Mouse (Mus musculus): ENCODE data around the gene Brf1. TPM values are rescaled to one million over a fixed set of nuclear protein-coding genes. Genes with fewer than 3 reads are reported as not detected.
A peak's percentile ranks its signal among the peaks of the same experiment; 100 is the strongest.

Brf1 gene
- polyA plus RNA-seq, 1 experiment from 2014 or later: 70.1 TPM

DNA sequence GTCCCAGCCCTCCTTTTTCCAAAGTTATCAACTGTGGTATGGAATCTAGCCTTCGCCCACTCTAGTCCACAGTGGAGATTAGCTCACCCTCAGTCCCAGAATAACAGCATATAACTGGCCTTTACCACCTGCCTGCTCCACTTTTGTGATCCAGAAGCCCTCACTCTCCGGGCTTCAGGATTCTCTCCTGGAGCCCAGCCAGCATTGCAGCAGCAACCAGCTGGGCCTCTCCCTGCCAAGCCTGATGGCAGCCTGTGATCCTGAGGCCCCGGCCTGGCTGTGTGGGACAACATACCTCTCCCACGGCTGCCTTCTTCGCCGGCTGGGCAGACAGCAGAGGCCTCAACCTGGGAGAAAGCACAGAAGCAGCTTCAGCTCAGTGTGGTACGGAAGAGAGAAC, 39.1 kb downstream of the Brf1 start:
- Histone ChIP-seq H3K9me3 (no peaks in the 10 kb centered on the region), H3K36me3 (peaks cover 75% of the 10 kb centered on the region), H3K4me1 (no peaks in the 10 kb centered on the region), H3K4me3 (no peak overlapping the region), H3K4me2 (replicated peaks) (no peak overlapping the region), H3K27ac (no peak overlapping the region), H3K27me3 (replicated peaks) (no peaks in the 10 kb centered on the region), H3K9ac (no peak overlapping the region)
- no peak for ATAC-seq (ENCODE audit: low FRiP score, low read depth)
- WGBS: 89% methylated on average over 7 of the region's 7 CpGs

DNA sequence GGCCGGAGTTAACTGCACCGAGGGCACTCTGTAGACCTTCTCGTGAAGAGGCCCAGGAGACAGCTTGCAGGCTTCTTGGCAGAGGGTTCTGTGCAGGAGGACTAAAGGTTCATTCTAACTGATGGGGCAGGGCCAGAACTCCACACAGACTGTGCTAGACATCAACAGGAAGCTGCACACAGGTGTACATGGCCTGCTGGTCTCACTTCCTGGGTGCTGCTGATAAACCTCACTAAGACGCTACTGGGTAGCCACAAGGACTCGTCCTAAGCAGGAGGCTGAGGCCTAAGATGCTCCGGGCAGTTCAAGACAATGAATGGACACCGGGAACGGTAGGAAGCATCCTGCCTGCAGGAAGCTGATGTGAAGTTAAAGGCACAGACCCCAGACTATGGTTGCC, 41.1 kb downstream of the Brf1 start:
- Histone ChIP-seq H3K27ac (no peak overlapping the region), H3K4me2 (replicated peaks) (no peak overlapping the region), H3K4me1 (no peaks in the 10 kb centered on the region), H3K36me3 (peaks cover 59% of the 10 kb centered on the region), H3K9ac (no peak overlapping the region), H3K4me3 (no peak overlapping the region), H3K27me3 (replicated peaks) (no peaks in the 10 kb centered on the region), H3K9me3 (no peaks in the 10 kb centered on the region)
- 88% methylated on average over 8 of the region's 8 CpGs for WGBS
- ATAC-seq (ENCODE audit: low FRiP score, low read depth): no peak

DNA sequence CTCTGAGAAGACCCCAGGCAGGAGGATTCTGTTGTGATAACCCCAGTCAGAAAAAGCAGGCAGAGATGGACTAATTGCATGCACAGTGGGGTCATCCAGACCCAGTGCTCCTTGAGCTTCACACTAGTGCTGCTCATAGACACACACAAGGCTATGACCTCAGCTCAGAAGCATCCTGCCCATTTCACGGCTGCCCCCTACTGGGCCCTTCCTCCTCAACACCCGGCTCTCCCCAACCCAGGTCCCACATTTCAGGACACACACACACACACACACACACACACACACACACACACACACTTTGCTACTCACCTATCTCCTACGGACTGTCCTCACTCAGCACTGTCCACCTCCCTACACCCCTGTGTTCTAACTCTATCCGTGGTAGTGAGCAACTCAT, 42.2 kb downstream of the Brf1 start:
- no peak overlapping the region for H3K27ac ChIP-seq
- no peak overlapping the region for H3K9ac ChIP-seq
- no peaks in the 10 kb centered on the region for H3K9me3 ChIP-seq
- H3K27me3 ChIP-seq (replicated peaks): no peaks in the 10 kb centered on the region
- H3K4me3 ChIP-seq: no peak overlapping the region
- 41% methylated on average over 4 of the region's 4 CpGs for WGBS
- no peak overlapping the region for H3K4me2 ChIP-seq (replicated peaks)
- ATAC-seq (ENCODE audit: low FRiP score, low read depth): no peak
- peaks cover 47% of the 10 kb centered on the region for H3K36me3 ChIP-seq
- H3K4me1 ChIP-seq: no peaks in the 10 kb centered on the region

DNA sequence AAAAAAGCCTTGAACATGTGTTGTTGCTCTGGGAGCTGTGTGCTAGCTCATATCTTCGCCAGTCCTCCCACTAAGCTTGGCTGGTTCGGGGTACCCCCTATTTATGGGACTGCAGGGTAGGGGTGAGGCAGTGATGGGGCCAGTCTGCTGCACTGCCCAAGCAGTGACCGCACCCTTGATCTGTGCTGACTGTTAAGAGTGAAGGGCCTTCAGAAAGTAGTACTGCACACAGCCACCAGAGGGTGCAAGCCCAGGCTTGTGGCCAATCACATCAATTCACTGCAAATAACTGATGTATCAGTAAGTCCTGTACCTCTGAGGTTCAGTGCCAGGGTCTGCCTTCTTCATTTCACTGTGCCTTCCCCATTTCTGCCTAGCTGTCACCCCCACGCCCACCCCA, 44.7 kb downstream of the Brf1 start:
- Histone ChIP-seq H3K9me3 (no peaks in the 10 kb centered on the region), H3K4me2 (replicated peaks) (no peak overlapping the region), H3K27ac (no peak overlapping the region), H3K4me1 (peaks cover 7% of the 10 kb centered on the region), H3K36me3 (peaks cover 22% of the 10 kb centered on the region), H3K9ac (no peak overlapping the region), H3K27me3 (replicated peaks) (no peaks in the 10 kb centered on the region; the same call in 1 of the 2 replicates), H3K4me3 (no peak overlapping the region)
- WGBS: 39% methylated on average over 4 of the region's 4 CpGs
- peak; percentile 38; the same call in 1 of the 2 replicates for ATAC-seq (ENCODE audit: low FRiP score, low read depth)

DNA sequence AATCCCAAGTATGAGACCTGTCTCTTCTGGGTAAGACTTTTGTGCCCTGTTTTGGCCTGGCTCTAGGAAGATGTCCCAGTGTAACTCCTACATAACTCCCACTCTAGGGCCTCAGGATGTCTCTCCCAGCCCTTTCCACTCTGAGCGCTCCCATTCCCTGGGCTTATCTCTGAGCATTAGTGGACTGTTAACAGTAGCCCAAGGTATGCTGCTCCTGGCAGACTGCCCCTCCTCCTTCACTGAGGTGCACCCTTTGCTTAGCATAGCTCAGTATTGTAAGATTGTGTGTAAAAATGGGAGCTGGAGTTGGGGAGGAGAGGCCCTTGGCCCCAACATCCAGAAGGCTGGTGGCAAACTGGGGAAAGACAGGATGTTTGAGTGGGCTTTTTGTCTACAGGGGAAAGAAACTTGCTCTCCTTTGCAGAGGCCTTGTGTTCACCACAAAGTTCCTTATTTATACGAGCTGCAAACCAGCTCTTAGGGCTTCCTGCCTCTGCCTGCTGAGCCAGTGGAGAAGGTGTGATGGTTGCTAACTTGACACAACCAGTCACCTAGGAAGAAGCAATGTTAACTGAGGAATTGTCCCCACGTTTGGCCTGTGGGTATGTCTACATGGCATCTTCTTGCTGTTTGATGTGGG, 47.5 kb downstream of the Brf1 start:
- H3K27ac ChIP-seq: no peak overlapping the region
- 76% methylated on average over 3 of the region's 3 CpGs for WGBS
- no peak for ATAC-seq (ENCODE audit: low FRiP score, low read depth)

DNA sequence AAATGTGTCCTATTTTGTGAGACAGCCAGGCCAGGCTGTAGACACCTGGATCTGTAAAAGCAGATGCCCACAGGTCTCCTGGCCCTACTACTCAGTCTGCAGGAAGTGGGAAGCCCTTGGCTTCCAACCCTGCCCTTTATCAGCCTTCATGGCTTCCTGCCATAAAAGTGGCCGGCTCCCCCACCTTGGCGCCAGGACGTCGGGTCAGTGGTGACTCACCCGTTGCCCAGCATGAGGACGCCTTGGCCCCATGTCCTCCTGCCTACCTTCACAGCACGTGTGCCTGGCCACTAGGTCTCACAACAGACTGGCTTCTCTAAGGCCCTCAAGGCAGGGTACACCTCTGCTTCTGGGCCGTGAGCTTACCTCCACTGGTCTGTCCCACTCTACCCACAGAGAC, 48.1 kb downstream of the Brf1 start:
- no peak overlapping the region for H3K9ac ChIP-seq
- H3K27ac ChIP-seq: no peak overlapping the region
- no peaks in the 10 kb centered on the region for H3K9me3 ChIP-seq
- 0 out of 2 replicates have a peak, but pooled peaks cover 4% of the 10 kb centered on the region for H3K36me3 ChIP-seq
- WGBS: 72% methylated on average over 8 of the region's 8 CpGs
- H3K4me1 ChIP-seq: peaks cover 18% of the 10 kb centered on the region
- no peak overlapping the region for H3K4me2 ChIP-seq (replicated peaks)
- H3K27me3 ChIP-seq (replicated peaks): no peaks in the 10 kb centered on the region; the same call in 1 of the 2 replicates
- H3K4me3 ChIP-seq: no peak overlapping the region
- no peak for ATAC-seq (ENCODE audit: low FRiP score, low read depth)

More for the DNA sequence above, 47.5 kb downstream of the Brf1 start:
- Histone ChIP-seq H3K4me1 (peaks cover 18% of the 10 kb centered on the region), H3K9ac (no peak overlapping the region), H3K27me3 (replicated peaks) (no peaks in the 10 kb centered on the region; the same call in 1 of the 2 replicates), H3K4me2 (replicated peaks) (no peak overlapping the region), H3K4me3 (no peak overlapping the region), H3K9me3 (no peaks in the 10 kb centered on the region), H3K36me3 (0 out of 2 replicates have a peak, but pooled peaks cover 7% of the 10 kb centered on the region)

DNA sequence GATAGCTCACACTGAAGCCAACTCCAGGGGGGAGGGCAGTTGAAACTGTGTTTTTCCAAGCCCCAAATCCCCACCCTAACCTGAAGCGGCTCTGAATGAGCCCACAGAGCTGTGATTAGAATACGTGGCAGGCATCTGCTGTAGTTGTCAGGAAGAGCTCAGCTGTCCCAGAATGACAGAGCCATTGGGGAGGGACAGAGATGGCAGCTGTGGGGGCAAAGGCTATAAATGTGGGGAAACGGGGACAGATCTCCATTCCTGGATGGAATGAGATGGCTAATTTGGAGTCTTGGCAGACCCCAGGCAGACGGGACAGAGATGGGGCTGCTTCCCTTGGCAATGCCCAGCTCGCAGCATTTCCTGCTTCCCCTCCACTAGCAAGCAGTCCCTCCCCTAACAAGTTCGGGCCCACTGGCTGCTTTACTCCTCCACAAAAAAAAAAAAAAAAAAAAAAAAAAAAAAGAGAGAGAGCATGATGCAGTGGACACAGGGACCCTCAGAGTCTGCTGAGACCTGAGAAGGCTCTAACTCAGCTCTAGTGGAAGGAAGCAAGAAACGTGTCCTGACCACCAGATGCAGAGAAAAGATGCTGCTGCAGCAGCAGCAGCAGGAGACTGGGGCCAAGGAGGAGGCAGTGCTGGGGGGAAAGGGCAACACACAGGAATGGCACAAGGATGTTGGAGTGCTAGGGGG, 49.2 kb downstream of the Brf1 start:
- 21% methylated on average over 7 of the region's 7 CpGs for WGBS
- peaks cover 18% of the 10 kb centered on the region for H3K4me1 ChIP-seq
- no peak for ATAC-seq (ENCODE audit: low FRiP score, low read depth)
- H3K27me3 ChIP-seq (replicated peaks): no peaks in the 10 kb centered on the region; the same call in 1 of the 2 replicates
- H3K9ac ChIP-seq: 0 out of 2 replicates have a peak overlapping the region, but pooled peaks have one; percentile 86
- H3K4me3 ChIP-seq: no peak overlapping the region
- peak overlapping the region; percentile 85 for H3K4me2 ChIP-seq (replicated peaks)
- H3K27ac ChIP-seq: peak overlapping the region; percentile 59
- 0 out of 2 replicates have a peak, but pooled peaks cover under 1% of the 10 kb centered on the region for H3K36me3 ChIP-seq
- no peaks in the 10 kb centered on the region for H3K9me3 ChIP-seq

DNA sequence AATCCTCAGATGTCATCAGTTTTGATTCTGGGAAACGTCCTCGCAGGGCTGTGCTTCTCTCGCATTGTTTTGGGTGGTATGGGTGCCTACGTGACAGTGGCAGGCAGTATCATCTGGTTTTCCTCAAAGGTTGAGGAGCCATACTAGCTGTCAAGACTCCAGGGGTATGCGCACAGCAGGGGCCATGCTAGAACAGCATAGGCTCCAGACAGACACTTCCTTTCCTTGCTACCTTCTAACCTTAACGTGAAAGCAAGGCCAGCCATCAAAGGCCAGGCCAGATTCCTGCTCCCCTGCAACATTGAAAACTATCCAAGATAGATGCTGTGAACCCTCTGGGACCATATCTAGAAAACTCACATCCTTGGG, 49.8 kb downstream of the Brf1 start:
- Histone ChIP-seq H3K27me3 (replicated peaks) (no peaks in the 10 kb centered on the region; the same call in 1 of the 2 replicates), H3K4me3 (peak overlapping the region; percentile 62), H3K4me1 (peaks cover 18% of the 10 kb centered on the region), H3K9me3 (no peaks in the 10 kb centered on the region), H3K36me3 (no peaks in the 10 kb centered on the region), H3K9ac (peak overlapping the region; percentile 86; the same call in 1 of the 2 replicates), H3K4me2 (replicated peaks) (peak overlapping the region; percentile 85), H3K27ac (peak overlapping the region; percentile 59)
- ATAC-seq (ENCODE audit: low FRiP score, low read depth): peak; percentile 20; the same call in 1 of the 2 replicates
- WGBS: 6% methylated on average over 6 of the region's 6 CpGs

DNA sequence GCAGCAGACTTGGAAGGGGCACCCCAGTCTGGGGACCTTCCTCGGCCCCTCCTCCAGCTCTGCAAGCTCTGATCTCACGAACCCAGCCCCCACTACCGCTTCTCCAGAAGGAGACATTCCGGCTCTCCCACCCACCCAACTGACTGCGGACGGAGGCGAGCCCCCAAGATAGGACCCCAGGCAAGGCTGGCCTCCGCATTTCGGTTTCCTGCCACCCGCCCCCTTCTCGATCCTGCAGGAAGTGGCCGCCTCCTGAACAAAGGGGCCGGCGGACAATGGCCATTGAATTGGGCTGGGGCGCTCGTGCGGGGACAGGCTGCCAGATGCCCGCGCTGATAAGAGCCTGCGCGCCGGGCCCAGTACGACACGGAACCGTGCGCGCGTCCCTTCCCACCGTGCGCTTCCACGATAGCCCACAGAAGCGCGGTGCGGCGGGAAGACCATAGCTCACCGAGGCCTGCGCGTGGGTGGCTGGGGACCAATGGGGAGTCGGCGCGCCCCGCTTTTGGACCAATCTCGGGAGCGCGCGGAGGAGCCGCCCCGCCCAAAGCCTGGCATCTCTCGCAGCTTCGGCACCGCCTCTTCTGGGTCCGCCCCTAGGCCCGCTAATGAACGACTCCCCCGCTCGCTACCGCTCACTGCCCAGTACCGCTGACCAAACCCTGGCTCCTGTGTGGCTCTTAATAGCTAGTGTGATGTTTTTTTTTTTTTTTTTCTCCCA, 50.3 kb downstream of the Brf1 start:
- H3K9me3 ChIP-seq: no peaks in the 10 kb centered on the region
- H3K36me3 ChIP-seq: no peaks in the 10 kb centered on the region
- H3K4me3 ChIP-seq: peak overlapping the region; percentile 62
- peak overlapping the region; percentile 59 for H3K27ac ChIP-seq
- no peaks in the 10 kb centered on the region; the same call in 1 of the 2 replicates for H3K27me3 ChIP-seq (replicated peaks)
- WGBS: under 1% methylated on average over 58 of the region's 58 CpGs
- peaks cover 18% of the 10 kb centered on the region for H3K4me1 ChIP-seq
- H3K4me2 ChIP-seq (replicated peaks): peak overlapping the region; percentile 85
- peak; percentile 84 for ATAC-seq (ENCODE audit: low FRiP score, low read depth)
- H3K9ac ChIP-seq: peak overlapping the region; percentile 86

DNA sequence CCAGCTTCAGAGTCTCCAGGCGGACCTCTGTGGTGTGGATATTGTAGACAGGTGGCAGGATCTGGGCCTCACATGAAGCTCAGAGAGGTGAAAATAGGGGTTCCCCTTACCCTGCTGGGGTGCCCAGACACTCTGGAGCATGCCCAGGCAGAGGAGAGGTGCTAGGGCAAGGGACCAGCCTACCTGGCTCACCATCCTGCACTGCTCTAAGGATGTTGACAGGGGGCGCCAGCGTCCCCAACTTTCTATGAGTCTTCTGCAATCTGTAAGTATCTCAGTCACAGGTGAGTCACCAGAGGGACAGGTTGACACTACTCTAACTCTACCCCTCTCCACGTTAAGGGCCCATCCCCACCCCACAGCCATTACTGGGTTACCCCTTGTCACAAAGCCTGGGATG, 53.2 kb downstream of the Brf1 start:
- Histone ChIP-seq H3K36me3 (no peaks in the 10 kb centered on the region), H3K4me2 (replicated peaks) (no peak overlapping the region), H3K9ac (no peak overlapping the region), H3K9me3 (no peaks in the 10 kb centered on the region), H3K27me3 (replicated peaks) (no peaks in the 10 kb centered on the region), H3K4me1 (peaks cover 21% of the 10 kb centered on the region), H3K27ac (no peak overlapping the region), H3K4me3 (no peak overlapping the region)
- no peak for ATAC-seq (ENCODE audit: low FRiP score, low read depth)
- WGBS: 22% methylated on average over 4 of the region's 4 CpGs

DNA sequence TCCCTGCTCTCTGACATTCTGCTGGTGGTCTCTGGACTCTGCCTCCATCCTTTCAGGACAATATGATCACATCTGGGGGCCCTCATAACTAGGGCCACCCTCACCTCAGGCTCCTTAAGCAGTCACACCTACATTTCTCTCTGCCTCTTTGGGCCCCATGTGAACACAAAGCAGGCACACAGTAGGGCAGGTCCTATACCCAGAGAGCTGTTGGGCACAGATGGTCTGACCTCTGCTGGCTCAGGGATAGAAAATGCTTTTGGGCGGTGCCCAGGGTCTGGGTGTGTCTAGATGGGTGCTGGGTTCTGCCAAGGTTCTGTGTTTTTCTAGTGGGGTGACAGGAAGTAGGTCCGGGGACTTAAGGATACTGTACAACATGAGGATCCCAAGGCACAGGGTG, 56.8 kb downstream of the Brf1 start:
- Histone ChIP-seq H3K9ac (no peak overlapping the region), H3K27me3 (replicated peaks) (no peaks in the 10 kb centered on the region), H3K36me3 (no peaks in the 10 kb centered on the region), H3K4me3 (no peak overlapping the region), H3K9me3 (no peaks in the 10 kb centered on the region), H3K4me2 (replicated peaks) (no peak overlapping the region), H3K4me1 (peaks cover 24% of the 10 kb centered on the region), H3K27ac (no peak overlapping the region)
- no peak for ATAC-seq (ENCODE audit: low FRiP score, low read depth)
- 85% methylated on average over 2 of the region's 2 CpGs for WGBS
